Mouse (Mus musculus) MEL (cell line): Measurements from ENCODE around the gene Lpgat1.

ENCODE experiments used
- POLR2A ChIP-seq, 2 experiments: IDR thresholded peaks; 2 replicates each; pipeline ENCODE4 v1.6.1; 2011 to 2012; ENCODE audit warnings: low read length in 2 of 2, mild to moderate bottlenecking in 2 of 2, control low read depth in 1 of 2, improper control_type of control experiment in 1 of 2, low read depth in 1 of 2, moderate library complexity in 1 of 2; ENCODE audit not compliant: control insufficient read depth in 1 of 2, insufficient read depth in 1 of 2, poor library complexity in 1 of 2
- USF2 ChIP-seq, 2 experiments: IDR thresholded peaks; 2 replicates each; pipeline ENCODE4 v1.6.1; 2011 to 2012; ENCODE audit warnings: improper control_type of control experiment in 2 of 2, low read length in 2 of 2, borderline replicate concordance in 1 of 2, inconsistent platforms in 1 of 2, low read depth in 1 of 2, mild to moderate bottlenecking in 1 of 2; ENCODE audit not compliant: insufficient read depth in 1 of 2

GRCm38 (mm10) chr1:191833396-191833795, 115.8 kb downstream of the Lpgat1 start:
- TF ChIP-seq POLR2A (IDR thresholded peaks at IDR 0.05; ENCODE audit: control insufficient read depth in 1 of 2, insufficient read depth in 1 of 2, low read depth in 1 of 2, low read length in 2 of 2, poor library complexity in 1 of 2) (no peak), USF2 (IDR thresholded peaks at IDR 0.05; ENCODE audit: borderline replicate concordance in 1 of 2, insufficient read depth in 1 of 2, low read depth in 1 of 2, low read length in 2 of 2) (no peak)
